Mouse (Mus musculus) G1E (cell line): ENCODE data around the gene Zcchc2.

ENCODE experiments used
- CTCF ChIP-seq: IDR thresholded peaks from 2 replicates; pipeline ENCODE4 v1.5.1; 2012; ENCODE audit warnings: low read depth, low read length, inconsistent platforms, mixed read lengths
- TAL1 ChIP-seq: conservative IDR thresholded peaks from 2 replicates; pipeline ENCODE4 v1.6.1; 2012; ENCODE audit warnings: low read depth, low read length, inconsistent platforms, mixed read lengths

DNA sequence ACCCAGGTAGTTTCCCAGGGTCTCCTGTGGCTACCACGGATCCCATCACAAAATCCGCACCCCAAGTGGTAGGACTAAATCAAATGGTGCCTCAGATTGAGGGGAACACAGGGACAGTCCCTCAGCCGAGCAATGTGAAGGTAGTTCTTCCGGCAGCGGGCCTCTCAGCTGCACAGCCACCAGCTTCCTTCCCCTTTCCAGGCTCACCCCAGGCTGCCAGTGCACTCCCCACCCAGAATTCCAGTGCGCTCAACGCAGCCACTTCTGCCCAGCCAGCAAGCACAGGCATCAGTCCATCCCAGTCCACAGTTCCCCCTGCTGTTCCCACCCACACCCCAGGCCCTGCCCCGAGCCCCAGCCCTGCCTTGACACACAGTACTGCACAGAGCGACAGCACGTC lies 40.1 kb downstream of the Zcchc2 start:
- TF ChIP-seq TAL1 (no peak), CTCF (no peak)
